Mouse (Mus musculus) lung, postnatal 10 days (tissue): ENCODE measurements around the gene Runx3.

Experiments
- DNase-seq: peaks from one replicate; pipeline ENCODE4 v3.0.0; 2021

Gene Runx3

GRCm38 (mm10) chr4:135151988-135152594, 31.6 kb downstream of the Runx3 start:
- no peak for DNase-seq

GRCm38 (mm10) chr4:135152834-135153259, 32.4 kb downstream of the Runx3 start:
- DNase-seq = no peak

- no peak for DNase-seq
Observed at GRCm38 (mm10) chr4:135153260-135154088, 33.0 kb downstream of the Runx3 start.

- DNase-seq = no peak
Observed at GRCm38 (mm10) chr4:135154089-135154949, 33.9 kb downstream of the Runx3 start.

GRCm38 (mm10) chr4:135155106-135155800, 34.8 kb downstream of the Runx3 start:
- no peak for DNase-seq

GRCm38 (mm10) chr4:135155805-135156469, 35.5 kb downstream of the Runx3 start:
- no peak for DNase-seq

GRCm38 (mm10) chr4:135156531-135156930, 36.1 kb downstream of the Runx3 start:
- no peak for DNase-seq

GRCm38 (mm10) chr4:135157329-135157728, 36.9 kb downstream of the Runx3 start:
- DNase-seq = no peak

- DNase-seq = no peak
Observed at GRCm38 (mm10) chr4:135158724-135159409, 38.4 kb downstream of the Runx3 start.

- DNase-seq = no peak
Observed at GRCm38 (mm10) chr4:135159663-135160062, 39.2 kb downstream of the Runx3 start.

GRCm38 (mm10) chr4:135160168-135160567, 39.7 kb downstream of the Runx3 start:
- no peak for DNase-seq

- no peak for DNase-seq
Observed at GRCm38 (mm10) chr4:135161441-135161840, 41.0 kb downstream of the Runx3 start.

- no peak for DNase-seq
Observed at GRCm38 (mm10) chr4:135165761-135166160, 45.3 kb downstream of the Runx3 start.

- no peak for DNase-seq
Observed at GRCm38 (mm10) chr4:135166413-135167225, 46.2 kb downstream of the Runx3 start.

- DNase-seq = no peak
Observed at GRCm38 (mm10) chr4:135167816-135168527, 47.5 kb downstream of the Runx3 start.

- no peak for DNase-seq
Observed at GRCm38 (mm10) chr4:135169096-135169495, 48.6 kb downstream of the Runx3 start.

GRCm38 (mm10) chr4:135169501-135169900, 49.0 kb downstream of the Runx3 start:
- no peak for DNase-seq

- no peak for DNase-seq
Observed at GRCm38 (mm10) chr4:135171304-135171875, 50.9 kb downstream of the Runx3 start.

GRCm38 (mm10) chr4:135175406-135176120, 55.1 kb downstream of the Runx3 start:
- peak; percentile 77 for DNase-seq
